In genomic region chr19:15836956-15837714, GRCm38 (mm10) we compare ENCODE assay signal across 8 mouse cellular contexts.
DNase-seq lines count a peak whose midpoint lies in the region; ATAC-seq and TF ChIP-seq lines count a peak whose summit lies in the region.

No protein-coding gene starts in this region.

- no peaks in the 10 kb centered on the region for H3K9me3 ChIP-seq in midbrain, embryonic 15.5 days

- TF ChIP-seq CTCF in brain, embryonic 14.5 days (IDR thresholded peaks at IDR 0.05; ENCODE audit: borderline replicate concordance, extremely low read depth, insufficient read depth, insufficient read length), result no peak

- no peaks in the 10 kb centered on the region for H3K36me3 ChIP-seq in midbrain, embryonic 15.5 days (replicated peaks)

- TF ChIP-seq POLR2A in brain, embryonic 14.5 days (IDR thresholded peaks at IDR 0.05; ENCODE audit: borderline replicate concordance, extremely low read depth, insufficient read depth, insufficient read length, poor library complexity, severe bottlenecking), result no peak

- peak; percentile 42 to 47 for ATAC-seq in hematopoietic stem cell, adult 5-6 weeks (replicated peaks in 1 of 2; ENCODE audit: insufficient read depth in 1 of 2, low FRiP score in 2 of 2, low TSS enrichment in 1 of 2, low read depth in 1 of 2, poor library complexity in 2 of 2, severe bottlenecking in 2 of 2)
- ATAC-seq in midbrain, embryonic 15.5 days (replicated peaks), result peak; percentile 84

- WGBS in midbrain, embryonic 15.5 days, result 14% methylated on average over 7 of the region's 7 CpGs

- peak; percentile 9 to 18 for DNase-seq in layer of hippocampus, postnatal 14 days (ENCODE audit: low spot score in 2 of 2)
- no peak for DNase-seq in layer of hippocampus, adult 9-10 months (ENCODE audit: low spot score)
- peak; percentile 95 for DNase-seq in brain, embryonic 14.5 days (ENCODE audit: low read depth)
- DNase-seq in urinary bladder, postnatal 36 days (ENCODE audit: low spot score in 2 of 2), result no peak
- DNase-seq in left cerebral cortex, adult 9 months (ENCODE audit: low spot score in 2 of 2), result no peak
- DNase-seq in ovary, adult 18-20 months (ENCODE audit: low spot score), result no peak

- H3K4me3 ChIP-seq in midbrain, embryonic 15.5 days, result no peak overlapping the region

- H3K9ac ChIP-seq in midbrain, embryonic 15.5 days, result no peak overlapping the region

- peaks cover 29% of the 10 kb centered on the region for H3K4me1 ChIP-seq in midbrain, embryonic 15.5 days

- peak overlapping the region; percentile 22 for H3K4me2 ChIP-seq in midbrain, embryonic 15.5 days

- H3K27ac ChIP-seq in midbrain, embryonic 15.5 days, result peak overlapping the region; percentile 70

- no peaks in the 10 kb centered on the region for H3K27me3 ChIP-seq in midbrain, embryonic 15.5 days (replicated peaks)

Comparison
In these comparisons a context has a peak if more than half of its experiments do, and no peak if none do; other contexts are left out.
1. DNase-seq: peak in layer of hippocampus, postnatal 14 days (2 of 2) and brain, embryonic 14.5 days (single experiment); none in layer of hippocampus, adult 9-10 months (single experiment), urinary bladder, postnatal 36 days (0 of 2), left cerebral cortex, adult 9 months (0 of 2) and ovary, adult 18-20 months (single experiment).